In the genomic region with DNA sequence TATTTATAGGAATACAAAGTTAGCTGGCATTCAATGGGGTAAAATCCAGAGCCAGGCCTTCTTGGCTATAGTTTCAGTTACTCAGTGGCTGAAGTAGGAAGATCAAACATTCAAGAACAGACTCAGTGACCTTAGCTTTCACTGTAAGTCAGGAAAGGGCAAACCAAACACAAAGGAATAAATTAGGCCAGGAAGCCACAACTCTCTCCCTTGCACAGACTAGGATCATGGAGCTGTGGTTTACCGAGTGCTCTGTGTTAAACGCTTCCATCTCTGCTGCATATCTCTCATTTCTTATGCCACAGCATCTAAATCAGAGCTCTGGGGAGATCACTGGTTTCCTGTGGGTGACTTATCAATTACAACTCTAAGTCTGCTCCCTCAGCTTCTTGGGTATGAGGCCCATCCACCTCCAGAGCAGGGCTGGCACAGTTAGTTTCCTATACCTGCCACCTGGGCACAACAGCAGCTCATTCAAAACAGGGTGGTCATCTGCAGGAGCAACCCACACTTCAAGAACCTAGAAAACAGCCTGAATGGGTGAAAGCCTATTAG, we compare ENCODE assay signal across 9 mouse cellular contexts. TPM values are rescaled to one million over a fixed set of nuclear protein-coding genes. Genes with fewer than 3 reads are reported as not detected.
DNase-seq lines count a peak whose midpoint lies in the region; ATAC-seq and TF ChIP-seq lines count a peak whose summit lies in the region.
"Had no signal": no experiment of that assay in that cellular context is flagged by ENCODE, and none has a peak within 500 bp of the region (broad histone marks: within the 10 kb centered on the region; RNA-seq: fewer than 3 reads in every experiment).

No protein-coding gene starts in this region.

- H3K9ac ChIP-seq in lung, embryonic 14.5 days, result no peak overlapping the region
- H3K9ac ChIP-seq in intestine, embryonic 15.5 days, result no peak overlapping the region
- no peak overlapping the region for H3K9ac ChIP-seq in stomach, embryonic 15.5 days

- H3K4me2 ChIP-seq in lung, embryonic 14.5 days, result no peak overlapping the region
- no peak overlapping the region for H3K4me2 ChIP-seq in intestine, embryonic 15.5 days (replicated peaks)
- H3K4me2 ChIP-seq in stomach, embryonic 15.5 days, result no peak overlapping the region

- no peaks in the 10 kb centered on the region for H3K9me3 ChIP-seq in lung, embryonic 14.5 days (ENCODE audit: low read depth, low read length)
- no peaks in the 10 kb centered on the region for H3K9me3 ChIP-seq in intestine, embryonic 15.5 days
- no peaks in the 10 kb centered on the region for H3K9me3 ChIP-seq in stomach, embryonic 15.5 days
- H3K9me3 ChIP-seq: megakaryocyte, embryonic 14.5 days had no signal

- 73% methylated on average over 2 of the region's 2 CpGs for WGBS in lung, embryonic 14.5 days
- 74% methylated on average over 2 of the region's 2 CpGs for WGBS in intestine, embryonic 15.5 days
- WGBS in stomach, embryonic 15.5 days, result 71% methylated on average over 2 of the region's 2 CpGs

- no peak overlapping the region for H3K4me3 ChIP-seq in gastrocnemius, adult 2 months
- no peak overlapping the region for H3K4me3 ChIP-seq in lung, embryonic 14.5 days (ENCODE audit: low read depth, low read length)
- no peak overlapping the region for H3K4me3 ChIP-seq in intestine, embryonic 15.5 days (replicated peaks)
- H3K4me3 ChIP-seq in stomach, embryonic 15.5 days (replicated peaks), result no peak overlapping the region
- H3K4me3 ChIP-seq: megakaryocyte, embryonic 14.5 days had no signal

- H3K36me3 ChIP-seq in lung, embryonic 14.5 days (ENCODE audit: insufficient read depth), result no peaks in the 10 kb centered on the region
- no peaks in the 10 kb centered on the region for H3K36me3 ChIP-seq in intestine, embryonic 15.5 days
- H3K36me3 ChIP-seq in stomach, embryonic 15.5 days, result no peaks in the 10 kb centered on the region

- no peak for DNase-seq in gastrocnemius, adult 2 months
- no peak for DNase-seq in gastrocnemius, postnatal 36 days
- no peak for DNase-seq in lung, embryonic 14.5 days
- no peak for DNase-seq in lung, postnatal 14 days
- no peak for DNase-seq in layer of hippocampus, postnatal 10 days (ENCODE audit: low spot score in 2 of 2)
- DNase-seq in kidney, postnatal 25 days, result no peak

- intact Hi-C loops in gastrocnemius, adult 2 months (cut with DNase I), result no loop called here
- intact Hi-C loops in gastrocnemius, postnatal 36 days (cut with DNase I), result no loop called here

- peak overlapping the region; percentile 65 for H3K27ac ChIP-seq in gastrocnemius, adult 2 months
- peak overlapping the region; percentile 58; the same call in 1 of the 2 replicates for H3K27ac ChIP-seq in lung, embryonic 14.5 days (ENCODE audit: low read depth)
- H3K27ac ChIP-seq in intestine, embryonic 15.5 days, result 0 out of 2 replicates have a peak overlapping the region, but pooled peaks have one; percentile 0
- H3K27ac ChIP-seq in stomach, embryonic 15.5 days, result peak overlapping the region; percentile 21; the same call in 1 of the 2 replicates

- peaks cover 15% of the 10 kb centered on the region; the same call in 1 of the 2 replicates for H3K4me1 ChIP-seq in lung, embryonic 14.5 days (ENCODE audit: insufficient read depth)
- peaks cover 36% of the 10 kb centered on the region for H3K4me1 ChIP-seq in intestine, embryonic 15.5 days (replicated peaks)
- H3K4me1 ChIP-seq in stomach, embryonic 15.5 days, result peaks cover 15% of the 10 kb centered on the region; the same call in 1 of the 2 replicates

- no peak for ATAC-seq in lung, embryonic 14.5 days (ENCODE audit: insufficient read depth)
- no peak for ATAC-seq in intestine, embryonic 15.5 days
- no peak for ATAC-seq in stomach, embryonic 15.5 days (ENCODE audit: insufficient read depth, low FRiP score, low read depth)

- no peak for TF ChIP-seq CTCF in gastrocnemius, adult 2 months (IDR thresholded peaks at IDR 0.05)
- no peak for TF ChIP-seq CTCF in lung, embryonic 14.5 days (IDR thresholded peaks at IDR 0.05; ENCODE audit: low read depth)

- no peaks in the 10 kb centered on the region for H3K27me3 ChIP-seq in lung, embryonic 14.5 days (ENCODE audit: insufficient read depth, low read length)
- no peaks in the 10 kb centered on the region for H3K27me3 ChIP-seq in intestine, embryonic 15.5 days (replicated peaks)
- no peaks in the 10 kb centered on the region for H3K27me3 ChIP-seq in stomach, embryonic 15.5 days (replicated peaks)
- H3K27me3 ChIP-seq: megakaryocyte, embryonic 14.5 days had no signal

RNA-seq across cellular contexts. Expression of gene Naif1, which starts 12.6 kb away (rescaled TPM):
- total RNA-seq in gastrocnemius, adult 2 months (2021), result 1 to 10 TPM; 2.2 to 2.3 TPM
- total RNA-seq in gastrocnemius, postnatal 36 days (2021), result 1 to 10 TPM; 1.8 to 1.9 TPM
- 5.7 and 6.5 TPM in 2 replicates for polyA plus RNA-seq in lung, embryonic 14.5 days (2014; fragmentation: Nextera tagmentation; extraction: Ambion mirVana)
- 4.7 and 5.0 TPM in 2 replicates for polyA plus RNA-seq in intestine, embryonic 15.5 days (2015; fragmentation: Nextera tagmentation; extraction: Ambion mirVana)
- polyA plus RNA-seq in stomach, embryonic 15.5 days (2015; fragmentation: Nextera tagmentation; extraction: Ambion mirVana), result 5.1 and 5.4 TPM in 2 replicates
- 1 to 10 TPM; 3.4 TPM for total RNA-seq in layer of hippocampus, postnatal 10 days (2021)

RNA-seq across cellular contexts. Expression of gene Slc25a25, which starts 13.6 kb away (rescaled TPM):
- total RNA-seq in gastrocnemius, adult 2 months (2021), result 100 to 1,000 TPM in 1 of 2 experiments, 10 to 100 TPM in 1; 45.3 to 211 TPM
- 100 to 1,000 TPM in 1 of 2 experiments, 10 to 100 TPM in 1; 71.7 to 145 TPM for total RNA-seq in gastrocnemius, postnatal 36 days (2021)
- 16.3 and 19.5 TPM in 2 replicates for polyA plus RNA-seq in lung, embryonic 14.5 days (2014; fragmentation: Nextera tagmentation; extraction: Ambion mirVana)
- 20.0 and 20.1 TPM in 2 replicates for polyA plus RNA-seq in intestine, embryonic 15.5 days (2015; fragmentation: Nextera tagmentation; extraction: Ambion mirVana)
- polyA plus RNA-seq in stomach, embryonic 15.5 days (2015; fragmentation: Nextera tagmentation; extraction: Ambion mirVana), result 17.6 and 17.9 TPM in 2 replicates
- 10 to 100 TPM; 46.0 to 48.9 TPM for total RNA-seq in layer of hippocampus, postnatal 10 days (2021)

RNA-seq across cellular contexts. Expression of gene Ptges2, which starts 42.0 kb away (rescaled TPM):
- 10 to 100 TPM; 34.7 to 51.1 TPM for total RNA-seq in gastrocnemius, adult 2 months (2021)
- 10 to 100 TPM; 41.3 to 45.0 TPM for total RNA-seq in gastrocnemius, postnatal 36 days (2021)
- polyA plus RNA-seq in lung, embryonic 14.5 days (2014; fragmentation: Nextera tagmentation; extraction: Ambion mirVana), result 28.0 and 28.2 TPM in 2 replicates
- 43.5 and 48.2 TPM in 2 replicates for polyA plus RNA-seq in intestine, embryonic 15.5 days (2015; fragmentation: Nextera tagmentation; extraction: Ambion mirVana)
- 28.5 and 31.4 TPM in 2 replicates for polyA plus RNA-seq in stomach, embryonic 15.5 days (2015; fragmentation: Nextera tagmentation; extraction: Ambion mirVana)
- 10 to 100 TPM; 42.0 to 42.5 TPM for total RNA-seq in layer of hippocampus, postnatal 10 days (2021)

RNA-seq across cellular contexts. Expression of gene Lcn2, which starts 49.6 kb away (rescaled TPM):
- 1 to 10 TPM; 2.6 to 3.4 TPM for total RNA-seq in gastrocnemius, adult 2 months (2021)
- total RNA-seq in gastrocnemius, postnatal 36 days (2021), result 1 to 10 TPM; 1.4 to 3.7 TPM
- 1.6 TPM in 1 of 2 replicates, not detected in the other for polyA plus RNA-seq in lung, embryonic 14.5 days (2014; fragmentation: Nextera tagmentation; extraction: Ambion mirVana)
- polyA plus RNA-seq in intestine, embryonic 15.5 days (2015; fragmentation: Nextera tagmentation; extraction: Ambion mirVana), result 1.8 and 4.7 TPM in 2 replicates
- polyA plus RNA-seq in stomach, embryonic 15.5 days (2015; fragmentation: Nextera tagmentation; extraction: Ambion mirVana), result 25.1 and 30.7 TPM in 2 replicates
- total RNA-seq in layer of hippocampus, postnatal 10 days (2021), result 1 to 10 TPM; 2.4 to 2.9 TPM

RNA-seq across cellular contexts. Expression of gene 1110008P14Rik, which starts 56.0 kb away (rescaled TPM):
- total RNA-seq in gastrocnemius, adult 2 months (2021), result 10 to 100 TPM; 34.3 to 43.2 TPM
- total RNA-seq in gastrocnemius, postnatal 36 days (2021), result 10 to 100 TPM; 36.4 to 44.0 TPM
- 32.4 and 33.3 TPM in 2 replicates for polyA plus RNA-seq in lung, embryonic 14.5 days (2014; fragmentation: Nextera tagmentation; extraction: Ambion mirVana)
- polyA plus RNA-seq in intestine, embryonic 15.5 days (2015; fragmentation: Nextera tagmentation; extraction: Ambion mirVana), result 38.6 and 42.5 TPM in 2 replicates
- 36.1 and 42.9 TPM in 2 replicates for polyA plus RNA-seq in stomach, embryonic 15.5 days (2015; fragmentation: Nextera tagmentation; extraction: Ambion mirVana)
- 100 to 1,000 TPM; 163 to 168 TPM for total RNA-seq in layer of hippocampus, postnatal 10 days (2021)

Comparison
In these comparisons a context has a peak if more than half of its experiments do, and no peak if none do; other contexts are left out.
1. H3K27ac ChIP-seq: peak in every context shown above with its lines; median percentile 65 in gastrocnemius, adult 2 months; 58 in lung, embryonic 14.5 days; 21 in stomach, embryonic 15.5 days; 0 in intestine, embryonic 15.5 days.